Mouse (Mus musculus): Measurements from ENCODE around the gene Bcl2l12. TPM values are rescaled to one million over a fixed set of nuclear protein-coding genes. Genes with fewer than 3 reads are reported as not detected.

Bcl2l12 gene
- polyA plus RNA-seq, 1 experiment from 2014 or later: 43.6 TPM

DNA sequence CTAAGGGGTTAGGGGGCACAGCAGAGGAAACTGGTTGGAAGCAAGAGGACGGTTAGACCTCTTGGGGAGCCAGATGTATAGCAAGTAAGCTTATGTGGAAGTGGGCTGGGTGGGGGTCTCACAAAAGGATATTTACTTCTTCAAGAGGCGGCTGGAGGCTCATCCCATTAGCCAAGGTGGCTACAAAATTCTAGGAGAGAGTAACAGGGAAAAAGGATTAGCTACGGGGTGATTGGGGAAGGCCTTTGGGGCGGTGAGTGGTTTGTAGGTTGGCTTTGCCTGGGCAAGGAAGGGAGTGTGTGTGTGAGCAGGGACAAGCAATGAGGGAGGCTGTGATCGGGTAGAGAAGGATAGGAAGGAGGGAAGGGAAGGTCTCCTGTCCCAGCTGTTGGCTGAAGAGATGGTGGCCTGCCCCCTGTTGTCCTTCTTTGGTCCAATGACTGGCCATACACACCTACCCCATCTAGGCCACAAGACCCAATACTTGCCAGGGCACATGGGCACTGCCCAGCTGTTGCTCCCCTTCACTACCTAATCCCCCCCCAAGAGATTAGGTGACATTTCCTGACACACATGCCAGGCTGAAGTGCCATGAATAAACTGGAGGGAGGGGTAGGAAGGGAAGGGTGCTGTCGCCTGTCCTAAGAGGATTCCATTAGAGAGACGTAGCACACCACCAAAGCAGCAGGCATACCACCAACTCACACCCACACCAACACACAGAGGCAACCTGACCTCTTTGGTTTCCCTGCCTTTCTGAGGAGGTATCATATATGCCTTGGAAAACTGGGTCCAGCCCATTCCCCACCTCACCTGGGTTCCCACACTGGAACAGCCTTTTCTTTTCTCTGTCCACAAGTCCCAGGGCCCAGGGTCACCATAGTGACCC, 14.3 kb downstream of the Bcl2l12 start:
- Histone ChIP-seq H3K27ac (peak overlapping the region; percentile 96; the same call in 1 of the 2 replicates), H3K9ac (0 out of 2 replicates have a peak overlapping the region, but pooled peaks have one; percentile 17), H3K27me3 (replicated peaks) (no peaks in the 10 kb centered on the region), H3K9me3 (no peaks in the 10 kb centered on the region), H3K4me3 (replicated peaks) (0 out of 2 replicates have a peak overlapping the region, but pooled peaks have one; percentile 97), H3K4me2 (replicated peaks) (peak overlapping the region; percentile 70), H3K36me3 (peaks cover 28% of the 10 kb centered on the region), H3K4me1 (replicated peaks) (peaks cover 27% of the 10 kb centered on the region)
- ATAC-seq: no peak
- 66% methylated on average over 7 of the region's 7 CpGs for WGBS

DNA sequence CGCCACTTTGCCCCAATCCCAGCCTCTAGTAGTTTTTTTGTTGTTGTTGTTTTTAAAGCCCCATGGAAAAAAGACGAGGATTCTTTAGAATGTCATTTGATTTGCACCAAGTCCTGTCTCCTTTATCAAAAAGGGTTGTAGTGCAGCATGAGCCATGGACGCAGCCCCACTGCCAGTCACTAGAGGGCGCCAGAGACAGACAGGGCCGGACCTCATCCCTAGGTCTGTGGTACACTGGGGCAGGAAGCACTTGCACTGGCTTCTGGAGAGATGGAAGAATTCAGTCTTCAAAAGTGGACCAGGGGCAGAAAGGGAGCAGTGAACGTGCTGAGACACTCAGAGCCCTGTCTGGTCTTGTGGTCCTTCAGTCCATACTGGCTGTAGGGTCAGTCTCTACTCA, 15.4 kb downstream of the Bcl2l12 start:
- WGBS: 30% methylated on average over 6 of the region's 6 CpGs
- Histone ChIP-seq H3K27ac (no peak overlapping the region), H3K27me3 (replicated peaks) (no peaks in the 10 kb centered on the region), H3K9ac (no peak overlapping the region), H3K36me3 (peaks cover 38% of the 10 kb centered on the region), H3K4me2 (replicated peaks) (no peak overlapping the region), H3K9me3 (no peaks in the 10 kb centered on the region), H3K4me3 (replicated peaks) (no peak overlapping the region), H3K4me1 (replicated peaks) (peaks cover 23% of the 10 kb centered on the region)
- no peak for ATAC-seq

DNA sequence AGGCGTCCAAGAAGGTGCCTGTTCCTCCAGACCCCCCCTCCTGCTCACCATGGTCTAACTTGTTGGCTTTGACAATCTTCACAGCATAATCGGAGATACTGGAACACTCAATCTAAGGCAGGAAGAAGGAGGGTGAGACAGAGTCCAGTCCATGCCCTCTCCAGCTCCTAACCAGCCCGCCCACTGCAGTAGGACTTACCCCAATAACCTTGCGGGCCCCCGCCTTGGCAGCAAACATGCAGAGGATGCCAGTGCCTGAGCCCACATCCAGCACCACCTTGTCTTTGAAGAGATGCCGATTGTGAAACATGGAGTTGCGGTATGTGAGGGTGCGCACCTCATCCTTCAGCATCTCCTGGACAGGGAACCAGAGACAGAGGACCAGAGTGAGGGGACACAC, 17.0 kb downstream of the Bcl2l12 start:
- WGBS: 92% methylated on average over 8 of the region's 8 CpGs
- no peaks in the 10 kb centered on the region for H3K27me3 ChIP-seq (replicated peaks)
- H3K27ac ChIP-seq: no peak overlapping the region
- ATAC-seq: no peak
- no peak overlapping the region for H3K4me3 ChIP-seq (replicated peaks)
- peaks cover 19% of the 10 kb centered on the region for H3K4me1 ChIP-seq (replicated peaks)
- no peak overlapping the region for H3K9ac ChIP-seq
- H3K4me2 ChIP-seq (replicated peaks): no peak overlapping the region
- H3K9me3 ChIP-seq: no peaks in the 10 kb centered on the region
- peaks cover 52% of the 10 kb centered on the region for H3K36me3 ChIP-seq

DNA sequence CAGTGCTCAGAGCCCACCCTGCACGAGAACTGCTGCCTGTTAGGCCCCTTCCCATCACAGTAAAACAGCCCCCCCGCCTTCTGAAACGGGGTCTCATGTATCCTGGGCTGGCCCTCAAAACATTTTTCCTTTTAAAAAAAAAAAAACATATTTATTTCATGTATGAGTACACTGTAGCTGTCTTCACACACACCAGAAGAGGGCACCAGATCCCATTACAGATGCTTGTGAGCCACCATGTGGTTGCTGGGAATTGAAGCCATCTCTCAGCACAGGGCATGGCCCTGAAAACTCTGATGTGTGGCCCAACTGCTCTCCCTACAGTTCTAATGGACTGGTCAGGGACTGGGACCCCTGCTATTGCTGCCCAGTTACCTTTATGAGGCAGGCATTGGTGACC, 20.2 kb downstream of the Bcl2l12 start:
- Histone ChIP-seq H3K9ac (no peak overlapping the region), H3K36me3 (peaks cover 57% of the 10 kb centered on the region), H3K27me3 (replicated peaks) (no peaks in the 10 kb centered on the region), H3K4me2 (replicated peaks) (no peak overlapping the region), H3K27ac (no peak overlapping the region), H3K4me3 (replicated peaks) (no peak overlapping the region), H3K4me1 (replicated peaks) (peaks cover 16% of the 10 kb centered on the region), H3K9me3 (no peaks in the 10 kb centered on the region)
- no peak for ATAC-seq
- 91% methylated on average over 3 of the region's 3 CpGs for WGBS

DNA sequence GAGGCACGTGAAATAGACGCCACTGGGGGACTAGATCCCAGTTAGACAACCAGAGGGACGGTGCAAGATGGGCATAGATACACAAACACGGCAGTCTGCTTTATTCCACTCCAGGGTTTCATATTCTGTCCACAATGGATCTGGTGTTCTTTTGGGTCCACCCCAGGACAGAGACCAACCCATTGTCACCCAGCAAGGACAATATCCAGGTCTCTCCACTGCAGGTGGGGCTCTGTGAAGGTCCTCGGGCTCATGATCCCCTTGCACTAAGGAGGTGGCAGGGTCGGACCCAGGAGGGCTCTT, 23.4 kb downstream of the Bcl2l12 start:
- Histone ChIP-seq H3K36me3 (peaks cover 38% of the 10 kb centered on the region), H3K9me3 (no peaks in the 10 kb centered on the region), H3K4me1 (replicated peaks) (peaks cover 25% of the 10 kb centered on the region), H3K27me3 (replicated peaks) (no peaks in the 10 kb centered on the region), H3K4me2 (replicated peaks) (peak overlapping the region; percentile 76), H3K27ac (peak overlapping the region; percentile 62), H3K9ac (peak overlapping the region; percentile 18; the same call in 1 of the 2 replicates), H3K4me3 (replicated peaks) (peak overlapping the region; percentile 47; the same call in 1 of the 2 replicates)
- WGBS: 18% methylated on average over 6 of the region's 6 CpGs
- ATAC-seq: no peak

DNA sequence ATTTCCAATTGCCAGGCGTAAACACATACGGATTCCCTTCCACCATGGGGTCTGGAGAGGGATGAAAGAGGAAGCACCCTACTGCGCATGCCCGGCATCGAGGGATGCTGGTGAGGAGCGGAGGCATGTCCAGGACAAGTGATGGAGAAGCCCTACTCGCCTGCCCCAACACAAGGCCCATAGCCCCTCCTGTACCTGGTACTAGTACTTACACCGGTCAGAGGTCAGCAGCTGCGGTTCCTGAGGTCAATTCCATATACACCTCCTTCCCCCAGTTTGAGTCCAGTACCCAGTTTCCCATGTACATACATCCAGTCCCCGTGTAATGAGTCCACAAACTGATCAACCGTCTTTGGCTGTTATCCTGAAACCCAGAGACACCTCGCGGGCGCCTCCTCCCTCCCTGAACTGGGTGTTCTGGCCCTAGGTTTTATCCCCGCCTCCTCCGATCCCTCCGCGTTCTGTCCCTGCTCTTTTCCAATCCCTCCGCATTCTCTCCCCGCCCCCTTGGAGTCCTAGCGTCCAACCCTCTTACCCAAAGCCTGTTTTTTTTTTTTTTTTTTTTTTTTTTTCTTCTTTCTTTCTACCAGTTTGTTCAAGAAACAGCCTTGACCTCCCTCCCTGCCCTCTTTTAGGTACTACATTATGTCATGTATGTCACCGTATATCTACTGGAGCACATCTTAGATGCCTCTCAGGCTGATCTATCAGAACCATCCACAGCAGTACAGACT, 24.0 kb downstream of the Bcl2l12 start, which contains the start of gene Cpt1c:
TSS of gene Cpt1c (minus strand) at position 469 of the 734 bp plus-strand sequence.
- 4% methylated on average over 22 of the region's 22 CpGs for WGBS
- peak within 1 kb of the TSS; percentile 84 for H3K27ac ChIP-seq
- peaks cover 32% of the 10 kb centered on the region for H3K36me3 ChIP-seq
- ATAC-seq: peak; percentile 54
- H3K9me3 ChIP-seq: no peaks in the 10 kb centered on the region
- H3K4me3 ChIP-seq (replicated peaks): peak within 1 kb of the TSS; percentile 47
- H3K4me2 ChIP-seq (replicated peaks): peak within 1 kb of the TSS; percentile 76
- no peaks in the 10 kb centered on the region for H3K27me3 ChIP-seq (replicated peaks)
- H3K9ac ChIP-seq: peak within 1 kb of the TSS; percentile 43
- peaks cover 25% of the 10 kb centered on the region for H3K4me1 ChIP-seq (replicated peaks)

DNA sequence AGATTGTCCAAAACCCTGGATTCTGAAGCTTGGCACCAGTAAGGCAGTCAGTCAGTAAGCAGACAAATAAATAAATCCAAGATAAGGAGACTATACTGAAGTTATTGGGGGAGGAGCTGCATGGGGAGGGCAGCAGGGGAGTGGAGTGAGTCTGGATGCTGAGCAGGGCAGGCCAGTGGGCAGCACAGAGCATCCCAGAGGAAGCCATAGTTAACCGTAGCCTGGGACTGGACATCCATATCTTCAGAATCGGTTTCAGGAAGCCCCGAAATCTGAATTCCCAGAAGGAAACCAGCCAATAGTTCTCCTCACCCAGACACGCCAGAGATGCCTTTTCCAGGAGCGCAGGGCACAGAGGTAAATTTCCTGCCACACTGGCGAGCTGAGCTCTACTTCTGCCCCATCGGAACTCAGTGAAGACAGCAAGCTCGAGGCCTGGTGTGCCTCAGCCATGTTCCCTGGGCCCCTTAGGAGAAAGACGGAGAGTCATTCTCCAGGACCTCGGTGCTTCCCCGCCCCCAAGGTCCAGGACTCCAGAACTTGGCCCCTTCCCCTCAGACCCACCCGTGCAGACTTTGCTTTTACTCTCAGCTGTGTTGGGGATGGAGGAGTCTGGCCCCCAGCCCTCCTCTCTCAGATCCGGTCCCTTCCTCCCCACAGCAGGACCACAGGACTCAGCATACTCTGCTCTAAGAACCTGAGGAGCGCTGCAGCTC, 24.9 kb downstream of the Bcl2l12 start:
- H3K36me3 ChIP-seq: peaks cover 23% of the 10 kb centered on the region
- H3K9ac ChIP-seq: peak overlapping the region; percentile 43
- peak overlapping the region; percentile 76 for H3K4me2 ChIP-seq (replicated peaks)
- H3K27me3 ChIP-seq (replicated peaks): no peaks in the 10 kb centered on the region
- H3K9me3 ChIP-seq: no peaks in the 10 kb centered on the region
- ATAC-seq: no peak
- H3K4me1 ChIP-seq (replicated peaks): peaks cover 25% of the 10 kb centered on the region
- 37% methylated on average over 14 of the region's 14 CpGs for WGBS
- H3K27ac ChIP-seq: peak overlapping the region; percentile 84; the same call in 1 of the 2 replicates
- H3K4me3 ChIP-seq (replicated peaks): peak overlapping the region; percentile 47

DNA sequence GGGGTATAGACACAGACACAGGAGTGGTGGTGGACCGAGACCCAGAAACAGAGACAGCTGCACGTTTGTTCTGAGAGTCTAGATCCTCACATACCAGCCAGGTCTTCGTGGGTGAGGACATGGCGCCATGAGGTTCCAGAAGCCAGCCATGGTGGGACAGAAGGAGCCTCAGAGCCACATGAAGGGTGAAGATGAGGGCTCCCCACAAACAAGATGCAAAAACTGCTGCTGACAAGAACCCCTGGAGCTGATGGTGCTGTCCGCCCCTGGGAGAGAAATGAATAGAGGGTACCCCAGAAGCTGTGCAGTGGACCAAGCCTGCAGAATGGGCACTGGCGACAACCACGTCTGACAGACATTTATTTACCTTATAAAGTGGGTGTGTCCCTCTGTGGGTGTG, 27.4 kb downstream of the Bcl2l12 start:
- ATAC-seq: no peak
- H3K9me3 ChIP-seq: no peaks in the 10 kb centered on the region
- H3K4me3 ChIP-seq (replicated peaks): peak overlapping the region; percentile 59
- 0 out of 2 replicates have a peak, but pooled peaks cover 7% of the 10 kb centered on the region for H3K36me3 ChIP-seq
- peak overlapping the region; percentile 62; the same call in 1 of the 2 replicates for H3K9ac ChIP-seq
- H3K4me1 ChIP-seq (replicated peaks): peaks cover 28% of the 10 kb centered on the region
- peak overlapping the region; percentile 92 for H3K4me2 ChIP-seq (replicated peaks)
- no peaks in the 10 kb centered on the region for H3K27me3 ChIP-seq (replicated peaks)
- 55% methylated on average over 7 of the region's 7 CpGs for WGBS
- peak overlapping the region; percentile 92; the same call in 1 of the 2 replicates for H3K27ac ChIP-seq

DNA sequence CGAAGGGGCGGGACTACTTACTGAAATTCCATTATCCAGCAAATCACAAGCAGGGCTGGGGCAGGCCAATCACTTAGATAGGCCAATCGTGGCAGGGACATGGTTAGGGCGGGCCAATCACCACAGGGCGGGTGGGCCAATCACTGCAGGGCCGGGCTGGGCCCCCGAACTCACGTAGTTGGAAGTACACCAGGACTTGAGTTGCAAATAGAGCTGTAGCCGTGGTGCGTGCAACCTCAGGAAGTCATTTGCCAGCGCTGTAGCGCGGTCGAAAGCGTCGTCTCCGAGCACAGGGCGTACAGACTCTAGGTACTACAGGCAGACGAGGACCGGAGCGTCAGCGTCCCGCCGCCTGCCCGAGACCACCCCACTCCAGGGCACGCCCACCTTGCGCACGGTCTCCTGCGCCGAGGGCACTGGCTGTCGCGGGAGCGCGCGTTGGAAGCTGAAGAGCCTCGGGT, 28.3 kb downstream of the Bcl2l12 start:
- Histone ChIP-seq H3K4me3 (replicated peaks) (peak overlapping the region; percentile 59), H3K36me3 (0 out of 2 replicates have a peak, but pooled peaks cover 7% of the 10 kb centered on the region), H3K9ac (peak overlapping the region; percentile 62), H3K9me3 (no peaks in the 10 kb centered on the region), H3K4me1 (replicated peaks) (peaks cover 24% of the 10 kb centered on the region), H3K27ac (peak overlapping the region; percentile 92), H3K27me3 (replicated peaks) (no peaks in the 10 kb centered on the region), H3K4me2 (replicated peaks) (peak overlapping the region; percentile 92)
- under 1% methylated on average over 36 of the region's 36 CpGs for WGBS
- ATAC-seq: peak; percentile 96

DNA sequence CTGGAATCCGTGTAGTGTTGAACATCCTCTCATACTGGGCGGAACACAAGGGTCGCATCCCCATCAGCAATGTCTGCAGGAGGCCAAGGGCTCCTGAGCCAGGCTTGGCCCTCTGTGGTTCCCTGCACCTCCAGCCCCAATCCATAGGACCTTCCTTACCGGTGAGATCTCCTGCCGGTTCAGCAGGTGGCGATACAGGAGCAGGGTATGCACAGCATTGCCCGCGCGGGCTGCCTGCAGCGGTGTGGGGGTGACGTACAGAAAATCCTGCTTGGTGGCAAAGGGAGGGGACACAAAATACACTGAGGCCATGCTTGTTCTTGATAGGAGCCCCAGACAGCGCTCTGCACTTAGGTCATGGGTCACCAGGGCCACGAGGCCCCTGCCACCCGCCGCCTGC, 31.9 kb downstream of the Bcl2l12 start:
- no peak for ATAC-seq
- Histone ChIP-seq H3K27me3 (replicated peaks) (no peaks in the 10 kb centered on the region), H3K4me2 (replicated peaks) (0 out of 2 replicates have a peak overlapping the region, but pooled peaks have one; percentile 14), H3K4me3 (replicated peaks) (no peak overlapping the region), H3K36me3 (0 out of 2 replicates have a peak, but pooled peaks cover 7% of the 10 kb centered on the region), H3K9me3 (no peaks in the 10 kb centered on the region), H3K4me1 (replicated peaks) (peaks cover 10% of the 10 kb centered on the region), H3K9ac (no peak overlapping the region), H3K27ac (no peak overlapping the region)
- 68% methylated on average over 15 of the region's 15 CpGs for WGBS

DNA sequence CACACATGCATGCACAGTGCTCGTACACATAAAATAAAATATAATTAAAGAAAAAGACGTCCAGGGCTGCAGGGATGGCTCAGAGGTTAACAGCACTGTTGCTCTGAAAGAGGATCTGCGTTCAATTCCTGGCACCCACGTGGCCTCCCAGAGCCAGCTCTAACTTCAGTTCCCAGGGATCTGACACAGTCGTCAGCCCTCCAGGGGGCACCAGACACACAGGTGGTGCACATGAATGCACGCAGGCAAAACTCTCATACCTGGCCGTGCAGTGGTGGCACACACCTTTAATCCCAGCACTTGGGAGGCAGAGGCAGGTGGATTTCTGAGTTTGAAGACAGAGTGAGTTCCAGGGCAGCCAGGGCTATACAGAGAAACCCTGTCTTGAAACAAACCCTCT, 32.5 kb downstream of the Bcl2l12 start:
- Histone ChIP-seq H3K27me3 (replicated peaks) (no peaks in the 10 kb centered on the region), H3K27ac (no peak overlapping the region), H3K4me2 (replicated peaks) (no peak overlapping the region), H3K4me3 (replicated peaks) (no peak overlapping the region), H3K9ac (no peak overlapping the region), H3K36me3 (0 out of 2 replicates have a peak, but pooled peaks cover 7% of the 10 kb centered on the region), H3K4me1 (replicated peaks) (peaks cover 4% of the 10 kb centered on the region), H3K9me3 (no peaks in the 10 kb centered on the region)
- no peak for ATAC-seq
- WGBS: 79% methylated on average over 7 of the region's 7 CpGs

All from intestine, embryonic 15.5 days (tissue).